Mouse (Mus musculus) bone marrow, adult 2 months (tissue): ENCODE results near the gene Dnajc4.

Experiments used
- CTCF ChIP-seq: fragments of 200-500 bp; IDR thresholded peaks from 2 replicates; pipeline ENCODE4 v1.5.1; 2011; ENCODE audit warnings: low read length, control low read depth; ENCODE audit not compliant: control insufficient read depth, insufficient read depth
- POLR2A ChIP-seq: fragments of 200-500 bp; IDR thresholded peaks from 2 replicates; pipeline ENCODE4 v1.6.1; 2011; ENCODE audit warnings: low read depth, mild to moderate bottlenecking, control low read depth, low read length, borderline replicate concordance; ENCODE audit not compliant: control insufficient read depth

DNA sequence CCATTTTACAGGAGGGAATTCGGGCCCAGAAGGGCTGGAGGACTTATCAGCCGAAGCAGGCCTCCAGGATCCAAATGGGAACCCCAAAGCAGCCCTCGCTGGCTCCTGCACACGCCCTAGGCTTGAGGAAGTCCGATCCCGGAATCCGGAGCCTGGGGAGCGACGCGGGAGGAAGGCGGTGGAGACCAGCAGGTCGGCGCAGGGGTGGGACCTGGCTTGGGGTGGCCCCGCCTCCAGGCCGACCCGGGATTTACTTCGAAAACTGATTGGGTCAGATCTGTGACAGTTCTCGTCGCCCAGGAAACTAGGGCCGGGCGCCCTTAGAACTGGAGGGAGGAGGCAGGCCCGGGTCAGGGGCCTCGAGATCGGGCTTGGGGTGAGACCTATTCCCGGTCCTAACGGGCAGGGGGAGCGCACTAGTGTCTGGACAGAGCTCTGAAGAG lies 50.1 kb downstream of the Dnajc4 start, which contains the start of gene Gpr137:
- TF ChIP-seq POLR2A (peak; percentile 85; the same call in 1 of the 2 replicates), CTCF (no peak)
